Mouse (Mus musculus): Measurements from ENCODE around the gene Tcte1.

Tcte1 gene

GRCm38 (mm10) chr17:45565103-45565502 lies 41.9 kb downstream of the Tcte1 start:
- DNase-seq (ENCODE audit: low spot score in 2 of 2), result no peak

- DNase-seq (ENCODE audit: low spot score in 2 of 2), result no peak
Measured at GRCm38 (mm10) chr17:45566031-45566359, 42.8 kb downstream of the Tcte1 start.

DNA sequence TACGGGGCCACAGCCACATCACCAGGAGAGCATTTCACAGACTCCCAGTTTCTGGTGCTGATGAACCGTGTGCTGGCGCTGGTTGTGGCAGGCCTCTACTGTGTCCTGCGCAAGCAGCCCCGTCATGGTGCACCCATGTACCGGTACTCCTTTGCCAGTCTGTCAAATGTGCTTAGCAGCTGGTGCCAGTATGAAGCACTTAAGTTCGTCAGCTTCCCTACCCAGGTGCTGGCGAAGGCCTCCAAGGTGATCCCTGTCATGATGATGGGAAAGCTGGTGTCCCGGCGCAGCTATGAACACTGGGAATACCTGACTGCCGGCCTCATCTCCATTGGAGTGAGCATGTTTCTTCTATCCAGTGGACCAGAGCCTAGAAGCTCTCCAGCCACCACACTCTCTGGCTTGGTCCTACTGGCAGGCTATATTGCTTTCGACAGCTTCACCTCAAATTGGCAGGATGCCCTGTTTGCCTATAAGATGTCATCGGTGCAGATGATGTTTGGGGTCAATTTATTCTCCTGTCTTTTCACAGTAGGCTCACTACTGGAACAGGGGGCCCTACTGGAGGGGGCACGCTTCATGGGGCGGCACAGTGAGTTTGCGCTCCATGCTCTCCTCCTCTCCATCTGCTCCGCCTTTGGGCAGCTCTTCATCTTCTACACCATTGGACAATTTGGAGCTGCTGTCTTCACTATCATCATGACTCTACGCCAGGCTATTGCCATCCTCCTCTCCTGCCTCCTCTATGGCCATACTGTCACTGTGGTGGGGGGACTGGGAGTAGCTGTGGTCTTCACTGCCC lies 43.3 kb downstream of the Tcte1 start:
- no peak for DNase-seq (ENCODE audit: low spot score in 2 of 2)

- DNase-seq (ENCODE audit: low spot score in 2 of 2), result no peak
Measured at GRCm38 (mm10) chr17:45567162-45567601, 43.9 kb downstream of the Tcte1 start.

DNA sequence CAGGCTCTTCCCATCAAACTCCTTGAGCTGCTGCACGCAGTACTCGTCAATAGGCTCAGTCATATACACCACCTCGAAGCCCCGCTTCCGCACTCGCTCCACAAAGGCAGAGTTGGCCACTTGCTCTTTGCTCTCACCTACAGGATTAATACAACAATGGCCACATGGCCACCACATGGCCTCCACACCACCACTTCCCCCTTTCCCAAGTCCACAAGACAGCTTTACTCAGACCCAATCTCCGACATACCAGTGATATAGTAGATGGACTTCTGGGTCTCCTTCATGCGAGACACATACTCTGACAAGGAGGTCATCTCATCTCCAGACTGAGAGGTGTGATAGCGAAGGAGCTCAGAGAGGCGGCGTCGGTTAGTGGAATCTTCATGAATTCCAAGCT lies 45.8 kb downstream of the Tcte1 start:
- DNase-seq (ENCODE audit: low spot score in 2 of 2), result no peak

GRCm38 (mm10) chr17:45569999-45570398 lies 46.8 kb downstream of the Tcte1 start:
- DNase-seq (ENCODE audit: low spot score in 2 of 2), result no peak

DNA sequence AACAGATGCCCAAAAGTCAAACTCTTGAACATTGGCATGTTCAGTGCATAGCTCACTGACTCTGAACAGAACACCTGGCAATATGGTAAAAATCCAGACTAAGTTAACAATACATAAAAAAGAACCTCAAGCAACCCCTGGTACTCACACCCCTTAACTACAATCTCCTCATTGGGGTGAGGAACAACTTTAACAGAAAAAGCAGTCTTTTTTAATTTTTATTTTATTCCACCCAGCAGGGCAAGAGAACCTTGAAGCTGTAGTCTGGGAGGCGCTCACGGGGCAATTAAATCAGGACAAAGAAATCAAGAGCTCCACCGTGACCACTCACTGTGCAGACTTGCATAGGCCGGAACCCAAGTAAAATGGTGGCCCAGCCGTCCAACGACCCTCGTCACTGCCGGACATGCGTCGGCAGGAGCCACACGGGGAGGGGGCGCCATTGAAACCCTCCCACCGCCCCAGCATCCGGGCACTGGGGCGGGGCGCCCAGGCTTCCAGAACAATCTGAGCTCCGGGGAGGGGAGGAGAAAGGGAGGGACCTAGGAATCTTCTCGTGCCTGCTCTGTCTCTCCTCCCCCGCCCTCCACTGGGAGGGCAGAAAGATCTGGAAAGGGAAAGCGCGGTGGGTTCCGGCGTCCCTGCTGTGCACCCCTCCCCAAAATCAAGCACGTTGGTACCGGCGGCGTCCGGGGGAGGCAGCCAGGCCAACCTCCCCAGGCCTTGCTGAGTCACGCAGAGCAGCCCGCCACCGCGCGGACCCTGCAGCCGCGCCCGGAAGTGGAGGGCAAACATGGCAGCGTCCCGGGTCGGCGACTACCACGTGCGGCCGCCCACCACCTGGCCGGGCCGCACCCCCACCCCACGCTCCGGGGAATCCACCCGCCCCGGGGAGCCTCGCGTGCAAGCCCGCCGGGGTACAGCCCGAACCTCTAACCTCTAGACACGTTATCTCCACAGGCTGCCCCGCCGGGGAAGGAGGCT lies 49.2 kb downstream of the Tcte1 start:
- peak; percentile 59 to 87 for DNase-seq (ENCODE audit: low spot score in 2 of 2)

- DNase-seq (ENCODE audit: low spot score in 2 of 2), result peak; percentile 97 to 98
Measured at GRCm38 (mm10) chr17:45573087-45573779, 50.0 kb downstream of the Tcte1 start, which contains the start of gene Hsp90ab1. Gene Hsp90ab1, minus strand, starts transcription at chr17:45573271.

DNA sequence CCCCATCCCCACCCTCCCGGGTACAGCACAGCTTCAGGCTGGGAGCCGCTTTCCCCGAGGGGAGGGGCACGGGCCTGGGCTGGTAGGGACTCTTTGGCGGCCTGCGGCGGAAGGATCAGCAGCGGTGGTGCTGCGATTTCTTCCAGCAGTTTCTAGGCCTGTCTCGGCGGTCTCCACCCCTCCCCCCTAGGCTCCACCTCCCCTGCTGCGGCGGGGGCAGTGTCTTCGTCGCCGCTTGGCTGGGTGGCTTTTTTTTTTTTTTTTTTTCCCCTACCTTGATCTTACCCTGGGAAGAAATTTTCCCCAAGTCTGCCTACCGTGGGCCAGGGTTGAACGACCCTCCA lies 50.5 kb downstream of the Tcte1 start:
- DNase-seq (ENCODE audit: low spot score in 2 of 2), result peak; percentile 92 to 94

DNA sequence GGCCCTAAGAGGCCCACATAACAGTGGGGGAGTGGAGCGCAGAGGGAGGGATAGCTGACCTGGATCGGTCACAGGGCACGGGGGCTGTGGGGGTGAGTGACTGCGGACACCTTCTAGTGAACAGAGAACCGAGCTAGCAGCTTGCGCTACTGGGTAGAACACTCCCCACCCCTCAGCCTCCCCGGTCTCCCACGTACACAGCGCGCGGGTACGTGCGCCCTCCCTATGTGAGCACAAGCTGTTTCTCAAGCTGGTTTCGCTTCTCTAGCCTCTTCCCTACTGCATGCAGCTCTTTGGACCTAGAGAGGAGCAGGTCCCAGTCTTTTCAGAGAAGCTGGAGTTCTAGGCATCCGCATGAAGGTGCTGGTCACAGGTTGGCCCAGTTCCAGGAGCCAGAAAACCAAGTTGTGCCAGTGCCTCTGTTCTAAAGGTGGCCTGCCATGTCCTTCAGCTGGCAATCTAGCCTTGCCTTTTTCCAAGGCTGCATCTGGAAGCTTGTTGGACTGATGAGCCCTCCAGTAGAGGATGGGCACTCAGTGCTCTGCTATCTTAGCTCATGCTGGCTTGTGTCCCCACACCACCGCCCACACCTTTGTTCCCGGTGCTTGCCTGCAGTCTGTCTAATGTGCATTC lies 51.0 kb downstream of the Tcte1 start:
- DNase-seq (ENCODE audit: low spot score in 2 of 2), result peak; percentile 61 to 85

DNA sequence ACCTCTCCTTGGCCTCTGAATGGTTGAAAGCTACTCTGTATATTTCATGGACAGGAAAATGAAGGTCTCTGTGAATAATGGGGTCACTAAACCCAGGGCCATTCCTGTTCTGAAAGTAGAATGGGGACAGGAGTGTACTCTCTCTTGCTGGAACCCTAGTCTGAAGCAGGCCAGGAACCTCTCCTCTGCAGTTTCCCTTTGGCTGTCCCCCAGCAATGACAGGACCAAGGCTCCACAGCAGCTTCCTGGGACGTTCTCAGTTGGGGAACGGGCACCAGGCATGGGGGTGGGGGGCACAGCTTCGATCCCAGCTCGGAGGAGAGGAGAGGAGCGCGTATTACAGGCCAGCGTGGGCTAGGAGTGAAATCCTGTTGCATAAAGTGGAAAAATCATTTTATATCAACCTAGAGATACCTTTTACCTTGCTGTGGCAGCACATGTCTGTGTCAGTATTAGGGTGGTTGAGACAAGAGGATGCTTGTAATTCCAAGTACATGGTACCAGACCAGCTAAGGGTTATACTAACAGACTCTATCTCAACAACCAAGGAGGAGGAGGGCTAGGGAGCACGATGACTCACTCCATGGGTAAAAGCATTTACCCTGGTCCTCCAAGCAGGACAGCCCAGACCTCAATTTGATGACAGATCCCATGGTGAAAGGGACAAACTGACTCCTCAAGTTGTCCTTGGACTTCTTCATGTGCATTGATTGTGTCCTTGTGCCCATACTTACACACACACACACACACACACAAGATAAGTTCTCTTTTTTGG lies 52.1 kb downstream of the Tcte1 start:
- DNase-seq (ENCODE audit: low spot score in 2 of 2), result no peak

- DNase-seq (ENCODE audit: low spot score in 2 of 2), result no peak
Measured at GRCm38 (mm10) chr17:45578242-45578641, 55.0 kb downstream of the Tcte1 start.

DNA sequence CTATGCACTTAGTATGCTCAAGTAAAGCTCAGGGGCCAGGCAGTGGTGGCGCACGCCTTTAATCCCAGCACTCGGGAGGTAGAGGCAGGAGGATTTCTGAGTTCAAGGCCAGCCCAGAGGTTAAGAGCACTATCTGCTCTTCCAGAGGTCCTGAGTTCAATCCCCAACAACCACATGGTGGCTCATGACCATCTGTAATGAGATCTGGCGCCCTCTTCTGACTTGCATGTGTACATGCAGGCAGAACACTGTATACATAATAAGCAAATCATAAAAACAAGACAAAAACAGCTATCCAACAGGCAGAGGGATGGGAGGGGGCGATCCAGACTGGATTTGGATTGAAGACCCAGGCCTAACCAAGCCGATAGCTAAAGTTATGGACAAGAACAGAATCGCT lies 55.6 kb downstream of the Tcte1 start:
- DNase-seq (ENCODE audit: low spot score in 2 of 2), result no peak

DNA sequence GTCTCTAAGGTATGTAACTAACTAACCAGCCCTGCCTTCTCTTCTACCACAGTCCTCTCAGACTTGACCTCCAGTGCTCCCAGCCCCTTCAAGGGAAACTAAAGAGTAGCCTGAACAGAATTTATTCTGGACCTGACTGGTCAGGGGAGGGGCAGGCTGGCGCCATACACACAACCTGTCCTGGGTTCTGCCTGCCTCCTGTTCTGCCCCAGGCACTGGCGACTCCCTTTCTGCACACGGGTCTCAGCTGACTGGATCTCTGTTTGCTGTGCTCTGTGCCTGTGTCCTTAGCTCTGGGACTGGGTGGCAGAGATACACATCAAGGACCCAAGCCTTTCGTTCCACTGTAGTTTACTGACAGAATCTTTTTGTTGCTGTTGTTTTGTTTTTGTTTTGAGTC lies 56.3 kb downstream of the Tcte1 start:
- DNase-seq (ENCODE audit: low spot score in 2 of 2), result no peak

DNA sequence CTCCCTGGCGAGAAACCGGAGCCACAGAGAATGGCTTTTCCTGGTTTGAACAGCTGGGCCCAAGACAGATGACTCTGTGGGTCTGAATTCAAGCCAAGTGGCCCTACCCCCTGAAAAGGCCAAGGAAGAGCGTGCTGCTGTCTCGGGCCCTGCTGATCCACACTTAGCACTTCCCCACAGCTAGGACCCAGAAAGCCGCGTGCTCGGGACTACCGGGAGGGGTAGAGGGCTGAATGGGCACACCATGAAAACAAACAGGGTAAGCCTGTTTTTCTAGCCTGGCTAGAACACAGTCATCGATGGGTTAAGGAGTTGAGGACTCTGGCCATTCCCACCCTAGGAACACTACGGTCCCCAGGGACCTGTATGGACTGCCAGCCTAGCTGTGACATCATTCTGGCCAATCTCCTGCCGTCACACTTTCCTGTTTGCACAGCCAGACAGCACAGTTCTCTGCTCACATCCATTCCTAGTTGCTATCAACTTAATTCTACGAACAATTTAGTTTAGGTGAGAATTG lies 57.8 kb downstream of the Tcte1 start:
- DNase-seq (ENCODE audit: low spot score in 2 of 2), result no peak

GRCm38 (mm10) chr17:45581567-45581983 lies 58.3 kb downstream of the Tcte1 start:
- peak; percentile 82 to 88 for DNase-seq (ENCODE audit: low spot score in 2 of 2)

GRCm38 (mm10) chr17:45582188-45582587 lies 59.0 kb downstream of the Tcte1 start:
- DNase-seq (ENCODE audit: low spot score in 2 of 2), result no peak

DNA sequence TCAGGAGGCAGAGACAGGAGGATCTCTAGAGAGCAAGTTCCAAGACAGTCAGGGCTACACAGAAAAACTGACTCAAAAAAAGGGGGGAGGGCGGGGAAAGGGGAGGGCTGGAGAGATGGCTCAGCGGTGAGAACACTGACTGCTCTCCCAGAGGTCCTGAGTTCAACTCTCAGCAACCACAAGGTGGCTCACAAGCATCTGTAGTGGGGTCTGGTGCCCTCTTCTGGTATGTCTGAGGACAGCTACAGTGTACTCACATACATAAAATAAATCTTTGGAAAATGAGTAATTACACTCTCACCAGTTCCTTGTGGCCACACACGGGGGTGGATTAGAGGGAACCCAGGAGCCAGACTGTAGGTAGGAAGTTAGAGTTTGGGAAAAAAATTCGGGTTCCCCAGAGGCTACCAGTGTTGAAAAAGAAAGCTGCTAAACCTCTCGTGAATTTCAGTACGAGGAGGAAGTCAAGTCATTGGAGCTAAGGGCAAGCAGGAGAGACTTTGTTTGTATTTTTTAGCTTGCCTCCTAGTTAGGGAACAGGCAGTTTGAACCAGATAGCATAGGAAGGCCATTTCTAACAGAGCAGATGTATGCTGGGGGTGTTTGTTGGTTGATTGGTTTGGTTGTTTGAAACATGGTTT lies 59.6 kb downstream of the Tcte1 start:
- no peak for DNase-seq (ENCODE audit: low spot score in 2 of 2)

GRCm38 (mm10) chr17:45584096-45584896 lies 61.1 kb downstream of the Tcte1 start:
- DNase-seq (ENCODE audit: low spot score in 2 of 2), result peak; percentile 51 to 70
